Mouse (Mus musculus) MEL (cell line): Measurements from ENCODE around the gene Hnf1a.

Experiments
- CTCF ChIP-seq, 3 experiments: IDR thresholded peaks in 2 of 3; conservative IDR thresholded peaks in 1 of 3; 2 replicates each; pipeline ENCODE4 v1.5.1; 2011 to 2012; ENCODE audit warnings: low read length in 3 of 3, low read depth in 2 of 3, mild to moderate bottlenecking in 2 of 3, improper control_type of control experiment in 1 of 3, inconsistent platforms in 1 of 3, mixed read lengths in 1 of 3, moderate library complexity in 1 of 3; ENCODE audit not compliant: control insufficient read depth in 1 of 3, insufficient read depth in 1 of 3, poor library complexity in 1 of 3, severe bottlenecking in 1 of 3
- EP300 ChIP-seq, 2 experiments: IDR thresholded peaks; 2 replicates each; pipeline ENCODE4 v1.6.1; 2011; ENCODE audit warnings: improper control_type of control experiment in 2 of 2, low read length in 2 of 2, low read depth in 1 of 2, mild to moderate bottlenecking in 1 of 2
- KAT2A ChIP-seq: conservative IDR thresholded peaks from 2 replicates; pipeline ENCODE4 v1.6.1; 2012; ENCODE audit warnings: low read depth, low read length, improper control_type of control experiment, inconsistent platforms
- MAFK ChIP-seq: IDR thresholded peaks from 2 replicates; pipeline ENCODE4 v1.6.1; 2011; ENCODE audit warnings: low read depth, mild to moderate bottlenecking, low read length, improper control_type of control experiment, borderline replicate concordance
- MXI1 ChIP-seq: IDR thresholded peaks from 2 replicates; pipeline ENCODE4 v1.6.1; 2011; ENCODE audit warnings: mild to moderate bottlenecking, low read depth, low read length, improper control_type of control experiment
- NRF1 ChIP-seq: IDR thresholded peaks from 2 replicates; pipeline ENCODE4 v1.6.1; 2014; ENCODE audit warnings: low read depth, mild to moderate bottlenecking, inconsistent platforms, low read length, improper control_type of control experiment, moderate library complexity; ENCODE audit not compliant: poor library complexity, insufficient read depth, severe bottlenecking
- POLR2A ChIP-seq, 2 experiments: IDR thresholded peaks; 2 replicates each; pipeline ENCODE4 v1.6.1; 2011 to 2012; ENCODE audit warnings: low read length in 2 of 2, mild to moderate bottlenecking in 2 of 2, control low read depth in 1 of 2, improper control_type of control experiment in 1 of 2, low read depth in 1 of 2, moderate library complexity in 1 of 2; ENCODE audit not compliant: control insufficient read depth in 1 of 2, insufficient read depth in 1 of 2, poor library complexity in 1 of 2
- ZKSCAN1 ChIP-seq: IDR thresholded peaks from 2 replicates; pipeline ENCODE4 v1.6.1; 2012; ENCODE audit warnings: low read depth, mild to moderate bottlenecking, inconsistent platforms, low read length, improper control_type of control experiment, moderate library complexity
- ZNF384 ChIP-seq: IDR thresholded peaks from 2 replicates; pipeline ENCODE4 v1.6.1; 2012; ENCODE audit warnings: low read depth, mild to moderate bottlenecking, inconsistent platforms, low read length, improper control_type of control experiment

DNA sequence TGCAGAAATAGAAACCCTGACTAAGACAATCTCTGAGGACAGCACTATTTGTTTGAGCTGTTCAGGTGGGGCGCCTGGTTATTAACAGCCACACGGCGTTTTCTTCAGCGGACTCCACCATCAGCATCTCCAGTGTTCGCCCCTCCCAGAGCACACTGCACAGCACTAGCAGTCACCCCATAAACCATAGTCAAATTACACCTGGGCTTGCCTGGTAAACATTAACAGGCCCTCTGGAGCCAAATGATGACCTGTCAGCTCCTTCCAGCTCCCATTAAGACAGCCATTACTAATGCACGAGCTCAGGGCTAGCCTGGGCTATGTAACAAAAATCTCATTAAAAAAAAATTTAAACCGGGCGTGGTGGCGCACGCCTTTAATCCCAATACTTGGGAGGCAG lies 25.8 kb downstream of the Hnf1a start:
- TF ChIP-seq CTCF (IDR thresholded peaks at IDR 0.05 in 2 of 3, conservative IDR thresholded peaks at IDR 0.05 in 1 of 3; ENCODE audit: control insufficient read depth in 1 of 3, insufficient read depth in 1 of 3, low read depth in 2 of 3, low read length in 3 of 3, poor library complexity in 1 of 3, severe bottlenecking in 1 of 3): no peak
- no peak for TF ChIP-seq MAFK
- no peak for TF ChIP-seq MXI1
- no peak for TF ChIP-seq POLR2A (IDR thresholded peaks at IDR 0.05; ENCODE audit: control insufficient read depth in 1 of 2, insufficient read depth in 1 of 2, low read depth in 1 of 2, low read length in 2 of 2, poor library complexity in 1 of 2)
- TF ChIP-seq NRF1: no peak
- no peak for TF ChIP-seq ZNF384
- no peak for TF ChIP-seq EP300 (IDR thresholded peaks at IDR 0.05; ENCODE audit: low read depth in 1 of 2, low read length in 2 of 2)
- no peak for TF ChIP-seq KAT2A
- TF ChIP-seq ZKSCAN1: no peak
